Mouse (Mus musculus): ENCODE measurements around the gene Reln.

DNA sequence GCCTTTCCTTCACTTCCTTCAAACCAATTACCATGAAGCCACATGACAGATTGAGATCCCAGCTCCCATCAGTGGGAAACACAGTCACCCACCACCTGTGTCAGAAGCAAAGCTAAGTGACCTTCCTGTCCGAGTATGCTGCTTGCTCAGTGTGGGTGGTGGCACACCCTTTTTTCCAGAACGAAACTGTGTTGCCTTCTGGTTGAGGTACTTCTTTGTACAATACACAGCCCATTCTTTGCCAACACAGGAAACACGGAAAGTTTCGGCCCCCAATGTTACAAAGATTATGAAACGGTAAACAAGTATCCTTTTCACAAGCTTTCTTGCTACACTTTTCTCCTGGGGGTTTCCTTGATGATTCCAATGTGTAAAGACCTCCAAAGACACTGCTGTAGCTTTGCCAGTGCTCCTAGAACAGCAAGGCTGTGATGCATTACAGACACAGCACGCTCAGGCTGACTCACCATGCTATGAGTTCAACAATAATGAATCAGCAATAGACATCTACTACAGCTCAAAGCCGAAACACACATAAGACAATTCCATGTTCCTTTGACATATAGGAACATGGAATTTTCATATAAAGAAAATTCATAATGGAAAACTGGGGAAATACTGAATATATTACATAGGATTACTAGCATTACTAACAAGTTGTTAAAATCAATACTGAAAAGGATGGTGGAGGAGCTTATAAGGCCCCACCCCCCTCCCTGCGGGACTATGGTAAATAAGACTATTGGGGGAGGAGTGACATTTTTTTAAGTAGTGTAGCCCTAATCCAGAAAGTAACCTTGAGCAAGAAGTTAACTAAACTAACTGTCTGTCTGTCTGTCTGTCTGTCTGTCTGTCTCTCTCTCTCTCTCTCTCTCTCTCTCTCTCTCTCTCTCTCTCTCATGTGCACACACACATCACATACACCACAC is 15.8 kb downstream of the Reln start:
- TF ChIP-seq CTCF (IDR thresholded peaks at IDR 0.05; ENCODE audit: extremely low read depth, insufficient read depth, low read length) = no peak
- no peak for TF ChIP-seq POLR2A (IDR thresholded peaks at IDR 0.05; ENCODE audit: extremely low read depth, insufficient read depth, low read length)
